Mouse (Mus musculus) ovary, postnatal 14 days (tissue): ENCODE results near the gene Nsf.

Experiments used
- DNase-seq: peaks from one replicate; pipeline ENCODE4 v3.0.0; 2022; ENCODE audit warnings: low spot score

The Nsf gene

GRCm38 (mm10) chr11:103772505-103773386, 181.1 kb downstream of the Nsf start:
- no peak for DNase-seq
